Mouse (Mus musculus) layer of hippocampus, adult 6 months (tissue): Measurements from ENCODE around the gene Clic4. TPM values are rescaled to one million over a fixed set of nuclear protein-coding genes. Genes with fewer than 3 reads are reported as not detected.

Experiments
- long read RNA-seq, 2 experiments: library from polyadenylated mRNA; unstranded; transcript quantifications; one replicate each; pipeline ENCODE4 v2.0.0; 2019 to 2020
- polyA plus RNA-seq: library from polyadenylated mRNA; unstranded; fragments of <200 nt; fragmentation: Nextera tagmentation; gene quantifications from 2 replicates; pipeline ENCODE4 v1.2.3, GENCODE M21; 2021

Clic4 gene
- 33.3 and 37.3 TPM in 2 replicates for polyA plus RNA-seq
- long read RNA-seq, experiment 1, full-length matches to known transcripts = 63 of 97 reads
- long read RNA-seq, experiment 1, partial matches to known transcripts = 3 of 97 reads
- long read RNA-seq, experiment 1, other reads (novel, unspliced or antisense) = 31 of 97 reads
- long read RNA-seq, experiment 2, full-length matches to known transcripts = 495 of 555 reads
- long read RNA-seq, experiment 2, partial matches to known transcripts = 10 of 555 reads
- long read RNA-seq, experiment 2, other reads (novel, unspliced or antisense) = 50 of 555 reads

DNA sequence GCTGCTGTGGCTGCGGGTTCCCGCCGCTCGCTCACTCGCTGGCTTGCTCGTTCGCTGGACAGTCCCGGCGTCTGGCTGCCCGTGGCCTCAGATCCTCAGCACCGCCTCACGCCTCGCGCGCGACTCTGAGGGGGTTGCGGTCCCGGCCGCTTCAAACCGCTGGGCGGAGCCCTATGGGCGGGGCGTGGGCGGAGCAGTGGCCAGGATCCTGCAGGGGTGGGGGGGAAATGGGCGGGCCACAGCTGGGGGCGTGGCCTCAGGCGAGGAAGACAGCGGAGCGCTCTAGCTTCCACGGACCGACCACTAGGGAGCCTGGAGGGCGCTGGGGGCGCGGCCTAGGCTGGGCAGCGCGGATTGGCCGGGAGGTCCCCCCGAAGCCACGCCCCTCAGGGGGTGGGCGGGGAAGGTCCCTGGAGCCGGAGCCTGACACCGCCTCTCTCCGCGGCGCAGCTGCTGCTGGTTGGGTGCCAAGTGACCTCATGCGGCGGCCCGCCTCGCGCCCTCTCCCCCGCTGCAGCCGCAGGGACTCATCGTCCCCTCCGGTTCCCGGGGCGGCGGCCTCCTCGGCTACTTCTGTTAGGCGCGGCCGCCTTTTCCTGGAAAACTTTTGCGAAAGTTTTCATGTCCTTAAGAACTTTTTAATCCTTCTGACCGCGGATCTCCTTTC, at the start of gene Clic4:
Gene Clic4, minus strand, starts transcription at position 175 of the 667 bp plus-strand sequence.

Other genes starting within 250 kb of the Clic4 start
- gene Runx3, start 152.2 kb downstream of the Clic4 start, polyA plus RNA-seq = 0.05 TPM in 1 of 2 replicates, not detected in the other
- gene Srrm1, start 80.5 kb upstream of the Clic4 start, polyA plus RNA-seq = 83.8 and 87.6 TPM in 2 replicates
- 0.54 and 1.3 TPM in 2 replicates for gene Ncmap, start 125.4 kb upstream of the Clic4 start, polyA plus RNA-seq
- gene Rcan3, start 161.0 kb upstream of the Clic4 start, polyA plus RNA-seq = 11.0 and 13.7 TPM in 2 replicates
- 2.2 and 3.3 TPM in 2 replicates for gene Stpg1, start 222.0 kb upstream of the Clic4 start, polyA plus RNA-seq
- 14.2 and 16.4 TPM in 2 replicates for gene Nipal3, start 222.2 kb upstream of the Clic4 start, polyA plus RNA-seq